Mouse (Mus musculus): ENCODE data around the gene Gdf11.

Gdf11 gene

DNA sequence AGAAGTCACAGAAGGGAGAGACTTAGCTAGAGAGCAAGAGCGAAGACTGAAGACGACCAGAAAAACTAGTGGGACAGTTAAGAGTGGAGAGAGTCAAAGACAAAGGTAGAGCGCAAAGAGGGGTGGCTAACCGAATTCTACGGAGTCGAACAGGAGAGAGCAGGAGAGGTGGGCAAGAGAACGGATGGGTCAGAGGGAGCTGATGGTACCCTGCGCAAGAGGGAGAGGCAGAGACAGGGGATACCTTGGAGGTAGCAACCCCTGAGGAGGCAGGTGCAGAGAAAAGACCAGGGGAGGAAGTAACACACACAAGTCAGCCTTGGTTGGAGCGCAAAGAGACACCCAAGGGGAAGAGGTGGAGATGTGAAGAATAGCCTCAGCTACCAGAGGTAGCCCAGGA lies 728 bp upstream of the Gdf11 start:
- DNase-seq (ENCODE audit: low spot score) = no peak

GRCm38 (mm10) chr10:128890383-128891295 lies 879 bp downstream of the Gdf11 start:
- DNase-seq (ENCODE audit: low spot score) = no peak

- DNase-seq (ENCODE audit: low spot score) = no peak
Measured at GRCm38 (mm10) chr10:128889846-128890245, 1.7 kb downstream of the Gdf11 start.

DNA sequence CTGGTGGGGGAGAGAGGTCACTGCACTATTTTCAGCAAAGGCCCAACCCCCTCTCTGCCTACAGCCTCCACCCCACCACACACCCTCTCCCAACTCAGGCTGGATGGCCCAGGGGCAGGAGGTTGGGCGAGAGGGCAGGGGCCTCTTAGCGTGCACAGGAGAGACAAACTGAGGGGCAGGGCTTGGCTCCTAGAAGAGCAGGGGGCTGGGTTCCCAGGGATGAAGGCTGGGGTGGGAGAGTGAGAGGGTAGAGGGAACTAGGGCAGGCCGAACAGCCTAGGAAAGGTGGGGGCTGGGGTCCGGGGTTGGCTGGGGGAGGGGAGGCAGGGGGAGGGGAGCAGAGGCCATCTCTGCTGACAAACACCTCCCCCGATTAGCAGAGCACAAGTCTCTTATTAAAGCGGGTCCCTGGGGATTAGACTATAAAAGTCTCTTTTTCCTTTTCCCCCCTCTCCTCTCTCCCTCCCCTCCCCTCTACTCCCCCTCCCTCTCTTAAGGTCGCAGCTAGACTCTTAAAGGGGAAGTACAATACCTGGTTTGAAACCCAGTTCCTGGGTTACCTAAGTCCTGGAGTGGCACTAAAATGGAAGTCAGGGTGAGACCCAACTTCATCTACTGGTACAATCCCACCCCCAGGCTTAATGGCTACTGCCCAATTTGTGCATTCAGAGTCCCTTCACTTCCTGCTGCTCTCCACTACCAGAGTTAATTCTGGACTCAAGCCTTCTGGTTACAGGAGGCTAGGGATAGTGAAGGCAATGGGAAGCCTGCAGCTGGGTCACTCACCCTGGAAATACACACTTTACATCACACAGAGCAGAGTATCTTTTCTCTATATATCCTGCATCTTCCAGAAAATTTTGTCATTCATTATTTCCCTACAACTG lies 2.3 kb downstream of the Gdf11 start:
- no peak for DNase-seq (ENCODE audit: low spot score)

DNA sequence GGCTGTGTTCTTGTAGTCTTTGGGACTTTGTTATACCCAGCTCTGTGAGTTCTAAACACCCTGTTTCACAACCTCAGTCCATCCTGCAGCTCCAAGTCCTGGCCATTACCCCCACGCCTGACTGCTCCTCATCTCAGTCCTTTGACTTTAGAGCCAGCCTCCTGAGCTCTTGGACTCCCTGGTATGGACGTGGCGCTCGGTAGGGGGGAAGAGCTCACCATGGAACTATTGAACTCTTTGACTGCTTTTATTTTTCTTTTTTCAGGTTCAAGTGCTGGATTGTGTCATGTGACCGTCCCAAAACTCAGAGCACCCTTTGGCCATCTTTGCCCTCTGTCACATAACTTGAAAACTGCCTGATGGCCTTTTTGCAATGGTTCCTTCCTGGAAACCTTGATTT lies 9.5 kb downstream of the Gdf11 start:
- no peak for DNase-seq (ENCODE audit: low spot score)

GRCm38 (mm10) chr10:128878811-128879210 lies 12.7 kb downstream of the Gdf11 start:
- no peak for DNase-seq (ENCODE audit: low spot score)

- DNase-seq (ENCODE audit: low spot score) = no peak
Measured at GRCm38 (mm10) chr10:128878291-128878690, 13.2 kb downstream of the Gdf11 start.

DNA sequence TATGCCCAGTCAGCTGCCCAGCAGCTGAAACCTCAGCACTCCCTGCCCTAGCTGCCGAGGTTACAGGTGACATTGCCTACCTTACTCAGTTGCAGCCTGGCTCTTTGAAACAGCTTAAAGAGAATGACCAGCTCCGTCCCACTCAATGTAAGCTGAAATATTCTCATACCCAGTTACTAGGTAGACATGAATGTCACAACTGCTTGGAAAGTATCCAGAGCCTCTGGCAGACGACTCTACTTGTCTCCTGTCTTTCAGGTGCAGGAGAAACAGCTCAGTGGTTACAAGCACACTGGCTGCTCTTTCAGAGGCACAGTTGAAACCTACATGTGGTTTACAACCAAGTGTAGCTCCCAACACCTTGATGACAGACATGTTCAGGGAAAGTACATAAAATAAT lies 21.2 kb downstream of the Gdf11 start:
- no peak for DNase-seq (ENCODE audit: low spot score)

GRCm38 (mm10) chr10:128866518-128866917 lies 25.0 kb downstream of the Gdf11 start:
- no peak for DNase-seq (ENCODE audit: low spot score)

GRCm38 (mm10) chr10:128866042-128866441 lies 25.5 kb downstream of the Gdf11 start:
- no peak for DNase-seq (ENCODE audit: low spot score)

- no peak for DNase-seq (ENCODE audit: low spot score)
Measured at GRCm38 (mm10) chr10:128861176-128861575, 30.3 kb downstream of the Gdf11 start.

DNA sequence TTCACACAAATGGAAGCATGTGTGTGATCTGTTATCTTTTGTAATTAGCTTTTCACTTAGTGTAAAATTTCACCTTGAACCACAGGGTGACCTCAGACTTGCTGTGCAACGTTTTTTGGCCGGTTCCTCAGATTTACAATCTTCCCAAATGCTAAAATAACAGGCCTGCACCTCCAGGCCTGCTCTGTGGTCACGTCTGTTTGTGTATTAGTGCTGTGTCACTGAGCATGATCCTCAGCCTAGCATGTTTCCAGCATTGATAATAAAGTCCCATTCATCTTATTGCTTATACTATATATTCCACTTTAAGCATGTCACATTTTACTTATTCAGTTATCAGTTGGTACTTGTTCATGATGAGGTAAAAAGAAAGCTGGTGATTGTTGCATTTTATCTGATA lies 41.2 kb downstream of the Gdf11 start:
- DNase-seq (ENCODE audit: low spot score) = no peak

GRCm38 (mm10) chr10:128848426-128848825 lies 43.1 kb downstream of the Gdf11 start:
- DNase-seq (ENCODE audit: low spot score) = no peak

DNA sequence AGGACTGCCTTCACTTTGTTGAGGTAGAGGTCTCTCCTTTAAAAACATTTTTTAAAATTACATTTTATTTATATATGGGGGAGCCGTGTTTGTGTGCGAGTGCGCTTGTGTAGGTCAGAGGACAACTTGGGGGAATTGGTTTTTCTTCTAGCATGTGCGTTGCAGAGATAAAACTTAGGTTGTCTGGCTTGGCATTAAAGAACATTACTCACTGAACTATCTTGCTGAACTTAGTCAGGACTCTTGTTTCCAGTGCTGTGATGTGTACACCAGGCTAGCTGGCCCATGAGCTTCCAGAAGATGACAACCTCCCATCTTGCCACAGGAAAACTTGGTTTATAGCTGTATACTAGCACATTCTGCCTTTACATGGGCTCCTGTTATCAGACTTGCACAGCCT lies 44.9 kb downstream of the Gdf11 start:
- DNase-seq (ENCODE audit: low spot score) = no peak

GRCm38 (mm10) chr10:128845516-128845915 lies 46.0 kb downstream of the Gdf11 start:
- no peak for DNase-seq (ENCODE audit: low spot score)

DNA sequence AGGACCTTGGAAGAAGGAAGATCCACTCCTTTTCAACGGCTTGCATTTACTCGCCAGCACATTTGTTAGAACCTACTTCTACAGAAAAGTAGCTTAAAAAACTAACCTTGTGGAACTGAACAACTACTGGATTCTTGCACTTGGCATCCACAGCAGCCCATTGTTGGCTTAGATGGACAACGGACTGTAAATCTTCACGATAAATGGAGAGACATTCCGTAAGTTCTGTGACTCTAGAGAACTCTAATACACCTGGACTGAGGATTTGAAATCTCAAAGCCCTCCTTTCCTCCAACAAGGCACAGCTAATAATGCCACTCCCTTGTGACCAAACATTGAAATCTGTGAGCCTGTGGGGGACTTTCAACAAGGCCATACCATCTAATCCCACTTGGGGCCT lies 48.3 kb downstream of the Gdf11 start:
- DNase-seq (ENCODE audit: low spot score) = no peak

DNA sequence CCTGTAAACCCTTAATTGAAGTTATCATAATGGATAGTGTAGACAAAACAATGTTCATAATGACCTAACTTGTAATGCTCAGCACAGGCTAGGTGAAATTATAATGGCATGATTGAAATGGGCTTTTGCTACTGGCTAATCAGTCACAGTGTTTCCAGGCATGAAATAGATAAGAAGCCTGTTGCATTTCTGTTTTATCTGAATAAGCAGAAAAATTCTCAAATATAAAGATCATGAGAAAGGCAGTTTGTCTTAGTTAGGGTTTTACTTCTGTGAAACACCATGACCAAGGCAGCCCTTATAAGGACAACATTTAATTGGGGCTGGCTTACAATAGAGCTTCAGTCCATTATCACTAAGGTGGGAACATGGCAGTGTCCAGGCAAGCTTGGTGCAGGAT lies 50.9 kb downstream of the Gdf11 start:
- no peak for DNase-seq (ENCODE audit: low spot score)

GRCm38 (mm10) chr10:128839434-128839833 lies 52.1 kb downstream of the Gdf11 start:
- DNase-seq (ENCODE audit: low spot score) = no peak

DNA sequence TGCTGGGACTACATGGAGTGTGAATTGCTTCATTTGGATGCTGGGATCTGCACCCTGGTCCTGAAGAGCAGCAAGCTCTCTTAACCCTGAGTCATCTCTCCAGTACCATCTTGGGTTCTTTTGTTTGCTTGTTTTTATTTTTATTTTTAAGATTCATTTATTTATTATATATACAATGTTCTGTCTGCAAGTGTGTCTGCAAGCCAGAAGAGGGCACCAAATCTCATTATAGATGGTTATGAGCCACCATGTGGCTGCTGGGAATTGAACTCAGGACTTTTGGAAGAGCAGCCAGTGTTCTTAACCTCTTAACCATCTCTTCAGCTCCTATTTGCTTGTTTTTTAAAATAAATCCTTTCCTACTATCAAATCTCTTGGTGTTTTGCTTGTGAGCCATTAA lies 54.1 kb downstream of the Gdf11 start:
- no peak for DNase-seq (ENCODE audit: low spot score)
